Mouse (Mus musculus): ENCODE data around the gene Gm38394. TPM values are rescaled to one million over a fixed set of nuclear protein-coding genes. Genes with fewer than 3 reads are reported as not detected.
A peak's percentile ranks its signal among the peaks of the same experiment; 100 is the strongest.
"Not testable (repeated sequence)": the region's sequence is repeated elsewhere in the genome, so short reads cannot be mapped to it uniquely, and the experiment has no call there.

The Gm38394 gene
- 5.4 TPM in 2 replicates for polyA plus RNA-seq (2015; fragmentation: Nextera tagmentation; extraction: Ambion mirVana)

DNA sequence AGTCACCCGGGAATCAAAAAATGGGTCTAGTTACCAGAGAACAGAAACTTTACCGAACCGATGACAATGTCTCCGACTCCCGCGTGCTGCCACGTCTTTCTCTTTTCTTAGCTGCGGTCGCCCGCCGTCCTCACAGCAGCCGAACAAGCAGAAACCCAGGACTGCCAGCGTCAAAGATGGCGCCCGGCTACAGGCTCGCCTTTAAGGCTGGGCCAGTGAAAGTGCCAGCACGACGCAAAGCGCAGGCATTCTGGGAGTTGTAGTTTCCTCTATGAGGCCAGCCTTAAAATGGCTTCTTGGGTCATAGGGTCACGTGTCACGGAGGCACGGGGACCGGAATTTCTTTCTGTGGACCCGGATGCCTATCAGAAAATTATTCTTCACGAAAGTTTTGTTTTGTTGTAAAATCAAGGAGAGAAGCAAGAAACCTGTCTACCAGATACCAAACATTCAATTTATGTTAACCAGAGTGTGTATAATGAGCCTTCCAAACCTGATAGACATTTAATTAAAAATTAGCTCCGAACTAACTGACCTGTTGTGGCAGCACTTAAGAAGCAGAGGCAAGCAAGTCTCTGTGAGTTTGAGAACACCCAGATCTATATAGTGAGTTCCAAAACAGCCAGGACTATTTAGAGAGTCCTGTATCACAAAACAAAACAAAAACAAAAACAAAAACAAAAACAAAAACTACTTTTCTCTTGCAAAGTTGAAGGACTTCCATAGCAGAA is at the start of gene Gm38394:
Gene Gm38394 (minus strand): TSS at position 116 of the 731 bp plus-strand sequence.
- peaks cover 36% of the 10 kb centered on the region for H3K4me1 ChIP-seq
- H3K27me3 ChIP-seq, result no peaks in the 10 kb centered on the region
- H3K36me3 ChIP-seq, result peaks cover 26% of the 10 kb centered on the region
- H3K4me3 ChIP-seq, result peak within 1 kb of the TSS; percentile 82
- no peaks in the 10 kb centered on the region for H3K9me3 ChIP-seq
- H3K27ac ChIP-seq, result peak within 1 kb of the TSS; percentile 92
- WGBS, result 2% methylated on average over 26 of the region's 26 CpGs
- peak within 1 kb of the TSS; percentile 75 for H3K4me2 ChIP-seq
- H3K9ac ChIP-seq, result peak within 1 kb of the TSS; percentile 87
- ATAC-seq (ENCODE audit: borderline replicate concordance, extremely low read depth, low FRiP score, low TSS enrichment), result peak; percentile 97

DNA sequence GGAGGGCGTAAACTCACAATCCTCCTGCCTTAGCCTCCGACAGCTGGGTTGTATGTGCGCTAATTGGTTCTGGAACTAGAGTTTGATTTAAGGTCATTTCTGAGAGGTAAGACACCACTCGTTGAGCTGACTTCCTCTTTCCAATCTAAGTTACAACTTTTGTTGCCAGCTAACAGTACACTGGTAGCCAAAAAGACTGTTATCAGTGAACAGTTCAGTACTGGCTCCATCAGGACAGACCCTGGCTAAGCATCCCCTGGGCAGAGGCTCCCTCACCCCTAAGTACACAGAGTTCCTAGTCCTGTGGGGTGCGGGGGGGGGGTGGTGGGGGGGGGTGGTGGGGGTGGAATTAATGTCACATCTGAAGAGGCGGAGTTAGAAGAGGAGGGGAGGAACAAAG is 49.8 kb upstream of the Gm38394 start:
- Histone ChIP-seq H3K27me3 (no peaks in the 10 kb centered on the region), H3K9me3 (no peaks in the 10 kb centered on the region), H3K4me3 (no peak overlapping the region), H3K36me3 (peaks cover 3% of the 10 kb centered on the region; the same call in 1 of the 2 replicates), H3K9ac (no peak overlapping the region), H3K4me2 (no peak overlapping the region), H3K27ac (no peak overlapping the region), H3K4me1 (peaks cover 14% of the 10 kb centered on the region)
- no peak for ATAC-seq (ENCODE audit: borderline replicate concordance, extremely low read depth, low FRiP score, low TSS enrichment)
- WGBS, result 63% methylated on average over 6 of the region's 6 CpGs

DNA sequence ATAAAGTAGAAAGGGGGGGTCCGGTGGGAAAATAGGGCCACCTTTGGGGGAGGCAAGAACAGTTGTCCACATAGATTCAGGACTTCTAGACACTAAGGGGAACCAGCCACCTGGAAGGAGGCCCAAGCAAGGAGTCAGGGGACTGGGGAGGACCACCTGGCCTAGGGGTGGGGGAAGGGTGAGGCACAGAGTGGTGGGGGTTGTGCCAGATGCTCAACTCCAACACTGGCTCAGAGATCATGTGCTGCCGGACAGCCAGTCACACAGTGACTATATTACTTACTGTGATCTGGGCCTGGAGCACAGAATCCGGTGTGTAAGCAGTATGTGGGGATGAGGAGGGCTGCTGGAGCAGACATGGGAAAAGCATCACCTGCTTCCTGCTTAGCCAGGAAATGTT is 48.2 kb upstream of the Gm38394 start:
- WGBS, result 65% methylated on average over 3 of the region's 3 CpGs
- Histone ChIP-seq H3K4me2 (no peak overlapping the region), H3K36me3 (peaks cover 3% of the 10 kb centered on the region; the same call in 1 of the 2 replicates), H3K27me3 (no peaks in the 10 kb centered on the region), H3K4me3 (no peak overlapping the region), H3K4me1 (peaks cover 14% of the 10 kb centered on the region), H3K27ac (no peak overlapping the region), H3K9me3 (no peaks in the 10 kb centered on the region), H3K9ac (no peak overlapping the region)
- no peak for ATAC-seq (ENCODE audit: borderline replicate concordance, extremely low read depth, low FRiP score, low TSS enrichment)

DNA sequence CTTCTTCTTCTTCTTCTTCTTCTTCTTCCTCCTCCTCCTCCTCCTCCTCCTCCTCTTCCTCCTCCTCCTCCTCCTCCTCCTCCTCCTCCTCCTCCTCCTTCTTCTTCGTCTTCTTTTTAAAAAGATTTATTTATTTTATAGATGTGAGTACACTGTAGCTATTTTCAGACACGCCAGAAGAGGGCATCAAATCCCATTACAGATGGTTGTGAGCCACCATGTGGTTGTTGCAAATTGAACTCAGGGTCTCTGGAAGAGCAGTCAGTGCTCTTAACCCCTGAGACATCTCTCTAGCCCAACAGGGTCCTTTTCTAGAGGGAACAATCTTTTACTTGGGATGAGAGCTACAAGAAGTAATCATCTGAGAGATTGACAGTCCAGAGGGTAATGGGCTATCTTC is 40.7 kb upstream of the Gm38394 start:
- H3K9ac ChIP-seq; H3K4me3 ChIP-seq; H3K27ac ChIP-seq; H3K4me1 ChIP-seq; H3K27me3 ChIP-seq; H3K4me2 ChIP-seq; H3K9me3 ChIP-seq; H3K36me3 ChIP-seq; ATAC-seq (ENCODE audit: borderline replicate concordance, extremely low read depth, low FRiP score, low TSS enrichment): not testable (repeated sequence)
- WGBS, result 28% methylated on average over 1 of the region's 2 CpGs

DNA sequence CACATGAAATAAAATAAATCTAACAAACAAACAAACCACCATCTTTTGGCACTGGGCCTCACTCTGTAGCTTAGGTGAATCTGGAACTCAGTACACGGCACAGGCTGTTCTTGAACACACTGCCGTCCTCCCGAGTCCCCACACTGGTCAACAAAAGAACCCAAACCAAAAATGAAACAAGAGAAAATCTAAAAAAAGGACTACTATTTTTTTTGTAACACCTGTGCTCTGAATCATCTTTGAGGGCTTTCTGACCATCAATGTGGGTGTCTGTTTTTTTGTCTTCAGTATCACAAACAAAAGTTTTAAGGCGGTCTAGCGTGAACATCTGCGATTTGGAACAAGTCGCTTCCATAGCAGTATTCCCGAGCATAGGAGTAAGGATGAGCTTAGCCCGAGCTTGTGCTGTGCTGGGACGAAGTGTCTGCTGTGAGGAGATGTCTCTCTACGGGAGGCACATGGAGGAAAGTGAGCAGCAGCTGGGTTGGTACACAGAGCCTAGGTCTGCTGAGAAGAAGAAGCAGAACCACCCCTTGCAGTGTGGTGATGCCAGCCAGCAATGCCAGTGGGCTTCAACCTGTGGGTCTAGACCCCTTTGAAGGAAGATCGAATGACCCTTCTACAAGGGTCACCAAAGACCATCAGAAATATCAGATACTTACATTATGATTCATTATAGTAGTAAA is 37.0 kb upstream of the Gm38394 start:
- H3K27me3 ChIP-seq, result no peaks in the 10 kb centered on the region
- no peak overlapping the region for H3K4me2 ChIP-seq
- H3K4me3 ChIP-seq, result no peak overlapping the region
- no peak overlapping the region for H3K9ac ChIP-seq
- no peak overlapping the region for H3K27ac ChIP-seq
- no peaks in the 10 kb centered on the region for H3K9me3 ChIP-seq
- H3K4me1 ChIP-seq, result peaks cover 37% of the 10 kb centered on the region
- H3K36me3 ChIP-seq, result no peaks in the 10 kb centered on the region
- ATAC-seq (ENCODE audit: borderline replicate concordance, extremely low read depth, low FRiP score, low TSS enrichment), result no peak
- WGBS, result 89% methylated on average over 12 of the region's 12 CpGs

DNA sequence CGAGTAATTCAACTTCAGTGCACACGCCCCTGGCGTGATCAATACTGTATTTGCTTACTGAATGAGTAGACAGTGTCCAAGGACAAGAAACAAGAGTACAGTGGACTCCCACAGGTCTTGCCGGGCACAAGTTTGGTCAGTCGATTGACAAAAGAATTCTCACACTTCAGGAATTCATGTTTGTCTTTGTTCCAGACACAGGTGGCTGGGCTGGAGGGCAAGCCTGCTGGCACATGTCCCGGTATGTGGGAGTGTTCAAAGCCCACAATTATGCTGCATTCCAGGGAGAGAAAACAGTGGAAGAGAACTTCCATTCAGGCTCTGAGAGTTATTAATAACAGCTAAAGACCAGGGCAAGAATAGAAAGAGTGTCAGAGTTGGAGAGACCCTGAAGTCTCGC is 34.8 kb upstream of the Gm38394 start:
- H3K27ac ChIP-seq, result peak overlapping the region; percentile 96
- WGBS, result 16% methylated on average over 7 of the region's 7 CpGs
- ATAC-seq (ENCODE audit: borderline replicate concordance, extremely low read depth, low FRiP score, low TSS enrichment), result peak; percentile 62; the same call in 1 of the 2 replicates
- no peak overlapping the region for H3K4me3 ChIP-seq
- peaks cover 39% of the 10 kb centered on the region for H3K4me1 ChIP-seq
- no peaks in the 10 kb centered on the region for H3K36me3 ChIP-seq
- H3K27me3 ChIP-seq, result no peaks in the 10 kb centered on the region
- peak overlapping the region; percentile 16 for H3K4me2 ChIP-seq
- H3K9me3 ChIP-seq, result no peaks in the 10 kb centered on the region
- H3K9ac ChIP-seq, result no peak overlapping the region

DNA sequence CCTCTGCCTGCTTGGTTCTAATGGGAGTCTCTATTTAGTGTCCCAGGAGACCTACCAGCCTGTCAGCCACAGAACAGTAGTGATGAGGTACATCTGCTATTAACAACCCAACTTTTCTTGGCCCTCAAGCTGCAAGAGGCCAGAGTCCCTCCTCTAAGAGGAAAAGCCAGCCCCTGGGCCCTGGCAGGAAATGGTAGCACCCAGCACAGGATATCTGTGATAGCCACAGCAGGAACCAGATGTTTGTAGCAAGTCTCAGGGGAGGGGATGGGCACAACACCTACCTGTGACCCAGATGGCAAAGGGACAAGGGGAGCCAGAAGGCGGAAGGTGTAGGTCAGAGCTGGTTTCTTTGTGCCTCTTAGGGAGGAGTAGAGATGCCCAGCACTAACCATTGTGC is 33.8 kb upstream of the Gm38394 start:
- ATAC-seq (ENCODE audit: borderline replicate concordance, extremely low read depth, low FRiP score, low TSS enrichment), result no peak
- no peak overlapping the region for H3K4me2 ChIP-seq
- H3K27ac ChIP-seq, result peak overlapping the region; percentile 96
- peaks cover 39% of the 10 kb centered on the region for H3K4me1 ChIP-seq
- H3K9me3 ChIP-seq, result no peaks in the 10 kb centered on the region
- no peaks in the 10 kb centered on the region for H3K36me3 ChIP-seq
- H3K4me3 ChIP-seq, result no peak overlapping the region
- no peak overlapping the region for H3K9ac ChIP-seq
- no peaks in the 10 kb centered on the region for H3K27me3 ChIP-seq
- 90% methylated on average over 1 of the region's 1 CpGs for WGBS

DNA sequence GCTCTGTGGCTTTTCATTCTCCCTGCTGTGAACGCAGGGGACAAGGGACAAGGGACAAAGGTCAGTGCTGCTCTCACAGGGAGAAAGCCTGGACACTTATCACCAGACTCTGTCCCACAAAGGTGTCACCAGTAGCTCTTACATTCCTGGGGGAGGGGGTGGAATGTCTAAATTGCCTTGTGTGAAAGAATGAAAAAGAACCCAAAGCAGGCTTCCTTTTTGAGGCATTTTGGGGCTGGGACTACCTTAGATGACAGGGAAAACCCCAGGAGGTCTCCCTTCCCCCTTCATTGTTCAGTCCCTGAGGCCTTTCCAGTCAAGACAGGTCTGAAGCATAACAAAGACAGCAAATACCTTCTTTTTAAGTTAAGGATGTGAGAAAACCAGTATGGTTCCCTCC is 33.2 kb upstream of the Gm38394 start:
- Histone ChIP-seq H3K27ac (peak overlapping the region; percentile 96), H3K9me3 (no peaks in the 10 kb centered on the region), H3K27me3 (no peaks in the 10 kb centered on the region), H3K9ac (no peak overlapping the region), H3K36me3 (no peaks in the 10 kb centered on the region), H3K4me2 (no peak overlapping the region), H3K4me3 (no peak overlapping the region), H3K4me1 (peaks cover 39% of the 10 kb centered on the region)
- ATAC-seq (ENCODE audit: borderline replicate concordance, extremely low read depth, low FRiP score, low TSS enrichment), result no peak
- 13% methylated on average over 1 of the region's 1 CpGs for WGBS

DNA sequence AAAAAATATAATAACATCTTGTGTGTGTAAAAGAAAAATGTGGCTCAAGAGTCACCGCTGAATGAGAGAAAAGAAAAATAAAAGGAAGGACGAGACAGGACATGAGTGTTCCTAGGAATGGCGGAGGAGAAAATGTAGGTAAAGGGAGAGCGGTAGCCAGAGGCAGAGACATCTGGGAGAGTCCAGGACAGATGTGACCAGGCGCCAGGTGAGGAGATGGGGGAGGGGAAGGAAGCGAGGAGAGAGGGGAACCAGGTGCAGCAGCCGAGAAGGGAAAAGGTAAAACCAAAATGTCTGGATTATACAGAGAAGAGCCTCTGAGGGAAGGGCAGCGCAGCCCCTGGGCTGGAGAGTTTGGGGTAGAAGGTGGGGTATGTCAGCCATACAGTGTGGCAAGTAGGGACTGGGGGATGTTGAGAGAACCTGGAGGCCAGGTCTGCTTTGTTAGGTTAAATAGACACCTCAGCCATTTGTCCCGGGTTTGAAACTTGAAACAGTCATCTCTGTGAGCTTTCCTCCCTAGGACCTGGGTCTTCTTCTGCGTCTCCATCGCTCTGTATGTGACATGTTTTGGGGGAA is 32.5 kb upstream of the Gm38394 start:
- Histone ChIP-seq H3K9me3 (no peaks in the 10 kb centered on the region), H3K4me2 (no peak overlapping the region), H3K36me3 (no peaks in the 10 kb centered on the region), H3K27me3 (no peaks in the 10 kb centered on the region), H3K4me3 (no peak overlapping the region), H3K4me1 (peaks cover 39% of the 10 kb centered on the region), H3K9ac (no peak overlapping the region), H3K27ac (peak overlapping the region; percentile 96)
- ATAC-seq (ENCODE audit: borderline replicate concordance, extremely low read depth, low FRiP score, low TSS enrichment), result no peak
- 57% methylated on average over 11 of the region's 11 CpGs for WGBS

DNA sequence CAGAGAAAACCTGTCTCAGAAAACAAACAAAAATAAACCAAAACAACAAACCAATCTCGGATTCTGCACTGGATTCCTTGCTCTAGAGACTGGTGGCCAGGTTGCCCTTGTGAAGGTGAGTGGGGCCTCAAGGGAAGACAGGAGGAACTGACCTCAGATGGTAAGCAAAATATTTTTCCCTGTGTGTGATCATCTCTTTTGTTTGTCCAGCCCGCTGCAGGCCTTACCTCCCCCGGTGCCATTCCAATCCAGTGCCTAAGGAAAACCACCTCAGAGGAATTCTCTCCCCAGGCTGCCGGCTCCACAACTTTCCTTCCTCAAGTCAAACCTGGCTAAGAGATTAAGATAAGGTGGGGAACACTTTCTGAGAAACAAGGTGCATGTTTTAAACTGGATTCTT is 31.1 kb upstream of the Gm38394 start:
- H3K4me1 ChIP-seq, result peaks cover 39% of the 10 kb centered on the region
- no peak overlapping the region; the same call in 1 of the 2 replicates for H3K27ac ChIP-seq
- H3K9ac ChIP-seq, result no peak overlapping the region
- no peaks in the 10 kb centered on the region for H3K27me3 ChIP-seq
- no peak for ATAC-seq (ENCODE audit: borderline replicate concordance, extremely low read depth, low FRiP score, low TSS enrichment)
- H3K4me2 ChIP-seq, result no peak overlapping the region
- no peaks in the 10 kb centered on the region for H3K9me3 ChIP-seq
- H3K36me3 ChIP-seq, result no peaks in the 10 kb centered on the region
- no peak overlapping the region for H3K4me3 ChIP-seq
- WGBS, result 45% methylated on average over 4 of the region's 4 CpGs

DNA sequence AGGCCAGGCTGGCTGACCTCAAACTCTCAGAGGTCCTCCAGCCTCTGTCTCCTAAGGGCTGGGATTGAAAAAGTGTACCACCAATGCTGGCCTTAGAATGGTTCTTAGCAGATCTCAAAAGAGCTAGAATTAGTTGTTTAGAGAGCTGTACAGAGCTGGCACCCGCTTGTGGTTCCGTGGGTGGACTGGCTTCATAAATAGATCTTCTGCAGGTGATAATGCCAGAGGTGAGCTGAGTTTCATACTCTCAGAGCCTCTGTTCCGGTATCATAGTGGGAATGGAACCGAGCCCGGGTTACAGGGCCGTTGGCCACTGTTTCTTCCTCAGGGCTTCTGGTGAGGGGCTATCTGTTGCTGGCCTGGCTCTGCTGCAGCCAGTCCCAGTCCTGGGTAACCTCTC is 29.9 kb upstream of the Gm38394 start:
- Histone ChIP-seq H3K27me3 (no peaks in the 10 kb centered on the region), H3K9me3 (no peaks in the 10 kb centered on the region), H3K9ac (no peak overlapping the region), H3K4me1 (peaks cover 31% of the 10 kb centered on the region), H3K36me3 (no peaks in the 10 kb centered on the region), H3K4me2 (no peak overlapping the region), H3K4me3 (no peak overlapping the region), H3K27ac (no peak overlapping the region)
- WGBS, result 94% methylated on average over 6 of the region's 6 CpGs
- ATAC-seq (ENCODE audit: borderline replicate concordance, extremely low read depth, low FRiP score, low TSS enrichment), result no peak

DNA sequence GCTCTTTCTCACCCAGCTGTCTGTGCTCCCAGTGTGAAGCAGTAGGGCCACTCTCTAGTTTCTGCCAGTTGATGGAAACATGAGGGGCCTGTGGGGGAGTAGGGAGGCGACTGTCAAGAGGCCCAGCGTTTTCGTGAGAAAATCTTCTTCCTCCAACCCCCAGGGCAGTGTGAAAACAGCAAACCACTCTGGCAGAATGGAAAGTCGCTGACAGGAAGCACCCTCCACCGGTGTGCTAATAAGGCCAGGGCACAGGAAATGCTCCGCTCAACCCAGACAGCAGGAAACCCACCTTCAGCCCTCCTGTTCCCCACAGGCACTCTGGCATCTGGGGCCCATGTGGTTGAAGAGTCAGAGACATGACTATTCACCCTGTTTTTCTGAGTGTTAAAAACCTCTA is 28.8 kb upstream of the Gm38394 start, which contains the start of gene Lax1:
Gene Lax1 (minus strand): TSS at position 212 of the 400 bp plus-strand sequence.
- 21% methylated on average over 6 of the region's 6 CpGs for WGBS
- Histone ChIP-seq H3K4me1 (peaks cover 22% of the 10 kb centered on the region), H3K27me3 (no peaks in the 10 kb centered on the region), H3K4me2 (no peak within 1 kb of the TSS), H3K27ac (no peak within 1 kb of the TSS), H3K36me3 (no peaks in the 10 kb centered on the region), H3K9me3 (no peaks in the 10 kb centered on the region), H3K4me3 (no peak within 1 kb of the TSS), H3K9ac (no peak within 1 kb of the TSS)
- ATAC-seq (ENCODE audit: borderline replicate concordance, extremely low read depth, low FRiP score, low TSS enrichment), result no peak
